Mouse (Mus musculus) olfactory bulb, adult 2 months (tissue): ENCODE measurements around the gene Actc1.

Source experiments
- CTCF ChIP-seq: fragments of 200-500 bp; IDR thresholded peaks from 2 replicates; pipeline ENCODE4 v1.5.1; 2012; ENCODE audit warnings: low read depth, mild to moderate bottlenecking, low read length, moderate library complexity; ENCODE audit not compliant: insufficient read depth
- POLR2A ChIP-seq: fragments of 200-500 bp; IDR thresholded peaks from 2 replicates; pipeline ENCODE4 v1.6.1; 2012; ENCODE audit warnings: mild to moderate bottlenecking, low read depth, low read length, moderate library complexity; ENCODE audit not compliant: insufficient read depth

- TF ChIP-seq CTCF (no peak), POLR2A (no peak)
Measured at GRCm38 (mm10) chr2:114060071-114060591, 6.8 kb upstream of the Actc1 start.
